Mouse (Mus musculus): ENCODE measurements around the gene Lnpep. TPM values are rescaled to one million over a fixed set of nuclear protein-coding genes. Genes with fewer than 3 reads are reported as not detected.

Lnpep gene
- total RNA-seq (2014; rRNA removed) (24.1 and 33.1 TPM in 2 replicates), polyA plus RNA-seq (2015; fragmentation: Nextera tagmentation; extraction: Ambion mirVana) (2.0 and 5.1 TPM in 2 replicates)

DNA sequence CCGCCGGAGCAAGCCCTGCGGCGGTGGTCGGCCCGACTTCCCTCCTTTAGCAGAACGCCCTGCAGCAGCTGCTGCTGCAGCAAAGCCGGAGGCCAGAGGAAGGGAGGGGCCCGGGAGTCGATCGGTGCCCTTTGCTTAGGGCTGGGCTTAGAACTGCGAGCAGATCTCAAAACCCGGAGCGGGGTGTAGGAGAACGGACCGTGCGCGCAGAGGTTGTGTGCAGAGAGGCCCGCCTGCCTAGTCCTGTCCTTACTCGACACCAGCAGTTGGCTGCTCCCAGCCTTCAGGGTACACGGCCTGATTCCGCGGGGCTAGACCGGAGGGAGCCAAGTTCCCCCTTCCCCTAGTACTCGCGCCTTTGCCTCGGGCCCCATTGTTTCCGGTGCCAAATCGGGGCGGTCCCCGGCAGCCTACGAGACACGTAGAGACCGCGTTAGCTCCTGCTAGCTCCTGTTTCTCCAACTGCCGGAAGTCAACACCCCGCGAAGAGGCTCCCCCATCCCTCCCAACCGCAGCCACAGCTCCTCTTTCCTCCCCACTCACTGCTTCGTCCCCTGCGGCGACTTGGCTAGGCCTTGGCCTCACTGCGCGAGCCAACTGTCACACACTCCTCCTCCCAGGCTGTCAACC, at the start of gene Lnpep:
Gene Lnpep, minus strand, starts transcription at position 94 of the 630 bp plus-strand sequence.
- Histone ChIP-seq H3K9me3 (ENCODE audit: low read length) (no peaks in the 10 kb centered on the region), H3K4me1 (ENCODE audit: insufficient read depth) (0 out of 2 replicates have a peak, but pooled peaks cover 10% of the 10 kb centered on the region), H3K4me2 (ENCODE audit: low read depth) (peak within 1 kb of the TSS; percentile 75), H3K36me3 (ENCODE audit: insufficient read depth) (no peaks in the 10 kb centered on the region), H3K27me3 (ENCODE audit: insufficient read depth, low read length) (no peaks in the 10 kb centered on the region), H3K27ac (ENCODE audit: low read depth, low read length) (peak within 1 kb of the TSS; percentile 99), H3K9ac (peak within 1 kb of the TSS; percentile 91), H3K4me3 (ENCODE audit: low read depth, low read length) (peak within 1 kb of the TSS; percentile 78)
- TF ChIP-seq CTCF (IDR thresholded peaks at IDR 0.05; ENCODE audit: low read depth) = no peak
- under 1% methylated on average over 44 of the region's 44 CpGs for WGBS
- peak; percentile 95 for DNase-seq
- peak; percentile 91 for ATAC-seq

DNA sequence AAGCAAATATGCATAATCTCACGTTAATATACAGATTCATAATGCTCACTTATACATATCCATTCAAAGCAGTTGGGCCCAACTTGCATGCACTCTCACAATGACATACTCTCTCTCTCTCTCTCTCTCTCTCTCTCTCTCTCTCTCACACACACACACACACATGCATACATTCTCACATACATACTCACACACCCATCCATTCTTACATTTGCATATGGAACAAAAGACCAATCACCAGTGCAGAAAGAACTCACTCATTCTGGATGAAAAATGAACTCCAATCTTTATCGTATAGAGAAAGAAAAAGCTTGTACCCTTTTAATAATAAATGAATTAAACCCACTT, 31.0 kb upstream of the Lnpep start:
- 21% methylated on average over 2 of the region's 2 CpGs for WGBS
- ATAC-seq = no peak
- H3K4me3 ChIP-seq (ENCODE audit: low read depth, low read length) = no peak overlapping the region

DNA sequence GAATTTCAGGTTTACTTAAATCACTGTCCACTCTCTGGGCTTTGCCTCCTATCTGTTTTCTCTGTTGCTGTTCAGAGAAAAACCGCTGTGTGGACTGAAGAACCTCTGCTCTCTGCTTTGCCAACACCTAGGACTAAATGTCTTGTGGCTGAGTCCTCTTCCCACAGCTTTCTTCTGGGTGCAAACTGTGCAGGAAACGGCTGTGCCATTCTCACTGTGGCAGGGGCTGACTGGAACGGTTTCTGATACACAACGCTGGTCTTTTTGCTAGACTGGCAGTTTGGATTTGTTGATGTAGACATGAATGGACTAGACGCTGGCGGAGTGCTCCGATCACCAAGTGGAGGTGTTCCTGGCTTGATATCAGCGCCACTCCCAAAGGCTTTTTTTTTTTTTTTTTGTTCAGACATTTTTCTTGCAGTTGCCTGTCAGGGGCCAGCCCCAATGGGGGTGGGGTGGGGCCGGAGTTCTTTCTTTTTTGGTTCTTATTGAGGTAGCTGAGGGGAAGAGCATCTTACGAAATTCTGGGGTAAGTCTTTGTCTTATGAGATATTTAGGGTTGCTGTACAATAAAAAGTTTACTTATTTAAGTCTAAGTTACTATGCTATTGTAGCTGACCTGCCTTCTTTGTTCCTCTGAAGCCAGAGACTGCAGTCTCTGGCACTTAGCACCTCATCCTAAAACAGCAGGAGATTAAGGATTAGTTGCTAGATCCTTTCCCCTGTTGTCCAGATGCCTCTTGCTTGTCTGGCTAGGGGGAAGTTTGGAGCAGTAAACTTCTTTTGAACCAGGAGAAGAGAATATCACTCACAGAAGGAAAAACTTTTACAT, 30.4 kb upstream of the Lnpep start:
- Histone ChIP-seq H3K4me3 (ENCODE audit: low read depth, low read length) (no peak overlapping the region), H3K4me1 (ENCODE audit: insufficient read depth) (no peaks in the 10 kb centered on the region), H3K4me2 (ENCODE audit: low read depth) (no peak overlapping the region), H3K27me3 (ENCODE audit: insufficient read depth, low read length) (no peaks in the 10 kb centered on the region), H3K27ac (ENCODE audit: low read depth, low read length) (no peak overlapping the region), H3K36me3 (ENCODE audit: insufficient read depth) (no peaks in the 10 kb centered on the region), H3K9me3 (ENCODE audit: low read length) (no peaks in the 10 kb centered on the region), H3K9ac (no peak overlapping the region)
- TF ChIP-seq CTCF (IDR thresholded peaks at IDR 0.05; ENCODE audit: low read depth) = no peak
- WGBS = 11% methylated on average over 10 of the region's 10 CpGs
- DNase-seq (no peak), ATAC-seq (no peak)

More for the DNA sequence above, 31.0 kb upstream of the Lnpep start:
- Histone ChIP-seq H3K27me3 (ENCODE audit: insufficient read depth, low read length) (no peaks in the 10 kb centered on the region), H3K9me3 (ENCODE audit: low read length) (no peaks in the 10 kb centered on the region), H3K9ac (no peak overlapping the region), H3K36me3 (ENCODE audit: insufficient read depth) (no peaks in the 10 kb centered on the region), H3K4me1 (ENCODE audit: insufficient read depth) (no peaks in the 10 kb centered on the region), H3K4me2 (ENCODE audit: low read depth) (no peak overlapping the region), H3K27ac (ENCODE audit: low read depth, low read length) (no peak overlapping the region)
- no peak for TF ChIP-seq CTCF (IDR thresholded peaks at IDR 0.05; ENCODE audit: low read depth)
- DNase-seq = no peak

DNA sequence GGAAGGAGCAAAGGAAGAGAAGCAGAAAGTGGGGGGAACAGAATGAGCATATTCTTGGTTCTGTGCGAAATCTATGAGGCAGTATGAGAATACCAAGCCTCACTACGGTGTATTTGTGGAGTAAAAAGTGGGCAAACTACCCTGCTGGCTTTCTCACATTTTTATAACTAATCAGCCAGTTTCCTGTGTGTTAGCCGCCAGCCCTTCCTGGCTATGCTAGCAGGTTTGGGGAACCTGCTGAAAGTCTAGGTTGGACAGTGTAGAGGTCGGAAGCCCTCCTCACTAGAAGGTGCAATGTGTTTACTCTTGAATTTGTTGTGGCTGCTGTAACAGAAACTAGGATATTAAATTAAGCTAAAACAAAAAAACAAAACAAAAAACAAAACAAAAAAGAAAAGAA, 27.7 kb upstream of the Lnpep start:
- TF ChIP-seq CTCF (IDR thresholded peaks at IDR 0.05; ENCODE audit: low read depth) = no peak
- no peaks in the 10 kb centered on the region for H3K4me1 ChIP-seq (ENCODE audit: insufficient read depth)
- no peak overlapping the region for H3K9ac ChIP-seq
- no peak overlapping the region for H3K4me2 ChIP-seq (ENCODE audit: low read depth)
- DNase-seq = no peak
- H3K4me3 ChIP-seq (ENCODE audit: low read depth, low read length) = no peak overlapping the region
- WGBS = 84% methylated on average over 4 of the region's 4 CpGs
- H3K36me3 ChIP-seq (ENCODE audit: insufficient read depth) = no peaks in the 10 kb centered on the region
- no peaks in the 10 kb centered on the region for H3K9me3 ChIP-seq (ENCODE audit: low read length)
- no peaks in the 10 kb centered on the region for H3K27me3 ChIP-seq (ENCODE audit: insufficient read depth, low read length)
- ATAC-seq = no peak
- H3K27ac ChIP-seq (ENCODE audit: low read depth, low read length) = no peak overlapping the region

DNA sequence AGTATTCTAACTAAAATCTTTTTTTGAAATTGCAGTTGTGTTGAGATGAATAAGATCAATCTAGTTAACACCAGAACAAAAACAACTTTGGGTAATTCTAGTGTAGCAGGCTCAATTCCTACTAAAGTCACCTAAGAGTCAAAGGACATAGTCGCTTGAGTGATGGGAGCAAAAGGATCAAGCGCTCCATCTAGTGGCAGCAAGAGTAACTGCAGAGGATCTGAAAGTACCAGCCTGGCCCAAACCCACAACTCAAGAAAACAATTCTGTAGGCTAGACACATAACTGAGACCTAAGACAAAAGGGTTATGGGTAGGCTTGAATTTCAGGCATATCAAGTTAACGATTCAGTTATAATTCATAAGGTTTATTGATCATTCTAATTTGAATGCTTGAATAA, 20.9 kb upstream of the Lnpep start:
- Histone ChIP-seq H3K27ac (ENCODE audit: low read depth, low read length) (no peak overlapping the region), H3K4me2 (ENCODE audit: low read depth) (no peak overlapping the region), H3K4me1 (ENCODE audit: insufficient read depth) (no peaks in the 10 kb centered on the region), H3K4me3 (ENCODE audit: low read depth, low read length) (no peak overlapping the region), H3K27me3 (ENCODE audit: insufficient read depth, low read length) (no peaks in the 10 kb centered on the region), H3K9me3 (ENCODE audit: low read length) (no peaks in the 10 kb centered on the region), H3K9ac (no peak overlapping the region), H3K36me3 (ENCODE audit: insufficient read depth) (no peaks in the 10 kb centered on the region)
- TF ChIP-seq CTCF (IDR thresholded peaks at IDR 0.05; ENCODE audit: low read depth) = peak; percentile 89
- ATAC-seq (peak; percentile 70), DNase-seq (peak; percentile 73)
- WGBS = 5% methylated on average over 3 of the region's 3 CpGs

DNA sequence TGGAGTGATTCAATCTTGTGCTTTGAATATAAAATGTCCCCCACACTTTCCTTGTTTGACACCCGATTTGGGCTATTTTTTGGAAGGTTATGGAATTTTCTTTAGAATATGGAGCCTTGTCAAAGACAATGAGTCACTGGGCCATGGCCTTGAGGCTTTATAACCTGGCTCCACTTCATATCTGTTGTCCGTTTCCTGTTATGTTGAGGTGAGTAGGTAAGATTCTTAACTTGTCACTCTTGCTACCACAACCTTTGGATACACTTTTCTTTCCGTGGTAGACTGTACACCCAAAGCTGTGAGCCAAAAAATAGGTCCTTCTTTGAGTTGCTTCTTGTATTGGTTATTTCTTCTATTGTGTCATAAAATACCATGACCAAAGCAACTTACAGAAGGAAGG, 12.5 kb upstream of the Lnpep start:
- ATAC-seq (no peak), DNase-seq (no peak)
- H3K27ac ChIP-seq (ENCODE audit: low read depth, low read length) = no peak overlapping the region
- no peak overlapping the region for H3K9ac ChIP-seq
- no peaks in the 10 kb centered on the region for H3K27me3 ChIP-seq (ENCODE audit: insufficient read depth, low read length)
- TF ChIP-seq CTCF (IDR thresholded peaks at IDR 0.05; ENCODE audit: low read depth) = no peak
- H3K4me2 ChIP-seq (ENCODE audit: low read depth) = no peak overlapping the region
- H3K36me3 ChIP-seq (ENCODE audit: insufficient read depth) = no peaks in the 10 kb centered on the region
- H3K9me3 ChIP-seq (ENCODE audit: low read length) = no peaks in the 10 kb centered on the region
- no peak overlapping the region for H3K4me3 ChIP-seq (ENCODE audit: low read depth, low read length)
- 84% methylated on average over 3 of the region's 3 CpGs for WGBS
- H3K4me1 ChIP-seq (ENCODE audit: insufficient read depth) = no peaks in the 10 kb centered on the region

DNA sequence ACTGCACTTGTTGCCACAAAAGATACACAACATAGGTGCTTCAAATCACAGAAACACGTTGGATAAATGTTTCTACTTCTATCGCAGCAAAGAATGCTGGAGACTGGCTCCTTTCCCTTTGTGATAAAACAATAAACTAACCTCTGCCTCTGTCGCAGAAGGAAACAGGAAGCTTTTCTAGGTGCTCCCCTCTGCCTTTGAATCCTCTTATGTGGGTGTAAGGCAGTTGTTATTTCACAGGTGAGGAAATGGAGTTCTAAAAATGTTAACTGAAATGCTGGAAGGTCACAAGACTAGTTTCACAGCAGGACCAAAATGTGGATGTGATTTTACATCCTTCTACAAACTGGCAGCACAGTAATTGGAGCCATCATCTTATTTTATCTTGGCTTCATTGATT, 11.3 kb upstream of the Lnpep start:
- Histone ChIP-seq H3K9ac (no peak overlapping the region), H3K4me3 (ENCODE audit: low read depth, low read length) (no peak overlapping the region), H3K36me3 (ENCODE audit: insufficient read depth) (no peaks in the 10 kb centered on the region), H3K27me3 (ENCODE audit: insufficient read depth, low read length) (no peaks in the 10 kb centered on the region), H3K9me3 (ENCODE audit: low read length) (no peaks in the 10 kb centered on the region), H3K4me2 (ENCODE audit: low read depth) (no peak overlapping the region), H3K4me1 (ENCODE audit: insufficient read depth) (no peaks in the 10 kb centered on the region), H3K27ac (ENCODE audit: low read depth, low read length) (no peak overlapping the region)
- no peak for TF ChIP-seq CTCF (IDR thresholded peaks at IDR 0.05; ENCODE audit: low read depth)
- WGBS = 39% methylated on average over 3 of the region's 3 CpGs
- DNase-seq (no peak), ATAC-seq (no peak)

Measured in forebrain, postnatal 0 days (tissue).